Mouse (Mus musculus) liver, adult 2 months (tissue): ENCODE measurements at regions not wholly inside any gene's neighbourhood (a gene's known extent, or its start where the extent isn't known, plus 50 kb on each side); places are given as distances from the start of the nearest gene placed in this dataset.

Experiments
- CTCF ChIP-seq: fragments of 200-500 bp; IDR thresholded peaks from 2 replicates; pipeline ENCODE4 v1.5.1; 2011; ENCODE audit warnings: low read depth, low read length, control low read depth
- POLR2A ChIP-seq: fragments of 200-500 bp; IDR thresholded peaks from 2 replicates; pipeline ENCODE4 v1.6.1; 2011; ENCODE audit warnings: low read length, control low read depth; ENCODE audit not compliant: insufficient read depth; ENCODE audit errors: extremely low read depth

- TF ChIP-seq POLR2A, result no peak
- no peak for TF ChIP-seq CTCF
Observed at GRCm38 (mm10) chr14:45080231-45080630, 92.2 kb downstream of the Ptger2 start.
